Mouse (Mus musculus) embryonic fibroblast, embryonic 13.5 days (primary cell): ENCODE measurements around the gene Zfhx3.

ENCODE experiments used
- CTCF ChIP-seq: IDR thresholded peaks from 2 replicates; pipeline ENCODE4 v1.5.1; 2011; ENCODE audit warnings: mild to moderate bottlenecking, control low read depth, low read length, moderate library complexity, borderline replicate concordance; ENCODE audit not compliant: insufficient read depth
- POLR2A ChIP-seq: IDR thresholded peaks from 2 replicates; pipeline ENCODE4 v1.6.1; 2011; ENCODE audit warnings: low read depth, mild to moderate bottlenecking, control low read depth, low read length, moderate library complexity

DNA sequence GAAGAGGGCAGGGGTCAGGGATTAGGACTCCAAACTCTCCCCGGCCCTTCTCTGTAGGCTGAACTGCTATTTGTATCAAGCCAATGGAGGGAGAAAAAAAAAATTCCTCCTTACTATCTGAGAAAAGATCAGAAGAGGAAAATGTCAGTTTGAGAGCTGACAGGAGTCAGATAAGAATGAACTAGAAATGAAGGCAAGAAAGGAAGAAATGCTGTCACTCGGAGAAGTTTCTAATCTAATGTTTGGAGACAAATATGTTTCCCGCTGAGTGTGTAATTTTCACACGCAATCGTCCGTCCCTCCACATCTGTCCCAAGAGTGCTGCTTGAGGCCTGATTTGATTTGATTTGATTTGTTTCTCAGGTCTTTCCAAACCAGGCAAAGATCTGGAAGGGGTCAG is 639.1 kb downstream of the Zfhx3 start:
- no peak for TF ChIP-seq CTCF
- TF ChIP-seq POLR2A, result no peak
